Mouse (Mus musculus) limb, embryonic 10.5 days (tissue): Measurements from ENCODE around the gene Ankzf1. TPM values are rescaled to one million over a fixed set of nuclear protein-coding genes. Genes with fewer than 3 reads are reported as not detected.

ENCODE experiments used
- DNase-seq: peaks from one replicate; pipeline ENCODE4 v3.0.0-alpha.2; 2017; ENCODE audit warnings: low spot score
- H3K27ac ChIP-seq: fragments of 300-500 bp; sonication (generic); 2 replicates; pipeline ENCODE4 v1.5.1; 2016; ENCODE audit warnings: mild to moderate bottlenecking
- H3K27me3 ChIP-seq: fragments of 300-500 bp; sonication (generic); 2 replicates; pipeline ENCODE4 v1.6.1; 2016; ENCODE audit warnings: low read depth, mild to moderate bottlenecking; ENCODE audit not compliant: poor library complexity, severe bottlenecking
- H3K36me3 ChIP-seq: fragments of 300-500 bp; sonication (generic); 2 replicates; pipeline ENCODE4 v1.6.1; 2016; ENCODE audit warnings: mild to moderate bottlenecking, moderate library complexity
- H3K4me1 ChIP-seq: fragments of 300-500 bp; sonication (generic); 2 replicates; pipeline ENCODE4 v1.6.1; 2016
- H3K4me3 ChIP-seq: fragments of 300-500 bp; sonication (generic); 2 replicates; pipeline ENCODE4 v1.5.1; 2016; ENCODE audit warnings: mild to moderate bottlenecking, moderate library complexity
- H3K9me3 ChIP-seq: fragments of 300-500 bp; sonication (generic); replicated peaks from 2 replicates; pipeline ENCODE4 v1.6.1; 2016; ENCODE audit warnings: mild to moderate bottlenecking
- WGBS: fragments of 180-500 bp; shearing (Covaris S2); methylation state at CpG from one replicate; pipeline ENCODE4 v1.1.7; 2016; 5-methylcytosine and 5-hydroxymethylcytosine counted together
- polyA plus RNA-seq: library from polyadenylated mRNA; unstranded; fragments of >200 nt; fragmentation: Nextera tagmentation; extraction: Ambion mirVana; gene quantifications from 2 replicates; pipeline ENCODE4 v1.2.1, GENCODE M21; 2016

Ankzf1 gene
- polyA plus RNA-seq, 1 experiment from 2014 or later, result 24.8 TPM

GRCm38 (mm10) chr1:75179334-75180104, 12.4 kb upstream of the Ankzf1 start:
- Histone ChIP-seq H3K27ac (peak overlapping the region; percentile 82), H3K4me1 (peaks cover 24% of the 10 kb centered on the region), H3K36me3 (peaks cover 65% of the 10 kb centered on the region), H3K9me3 (no peaks in the 10 kb centered on the region), H3K4me3 (peak overlapping the region; percentile 66), H3K27me3 (no peaks in the 10 kb centered on the region)
- peak; percentile 36 for DNase-seq
- 13% methylated on average over 23 of the region's 23 CpGs for WGBS

DNA sequence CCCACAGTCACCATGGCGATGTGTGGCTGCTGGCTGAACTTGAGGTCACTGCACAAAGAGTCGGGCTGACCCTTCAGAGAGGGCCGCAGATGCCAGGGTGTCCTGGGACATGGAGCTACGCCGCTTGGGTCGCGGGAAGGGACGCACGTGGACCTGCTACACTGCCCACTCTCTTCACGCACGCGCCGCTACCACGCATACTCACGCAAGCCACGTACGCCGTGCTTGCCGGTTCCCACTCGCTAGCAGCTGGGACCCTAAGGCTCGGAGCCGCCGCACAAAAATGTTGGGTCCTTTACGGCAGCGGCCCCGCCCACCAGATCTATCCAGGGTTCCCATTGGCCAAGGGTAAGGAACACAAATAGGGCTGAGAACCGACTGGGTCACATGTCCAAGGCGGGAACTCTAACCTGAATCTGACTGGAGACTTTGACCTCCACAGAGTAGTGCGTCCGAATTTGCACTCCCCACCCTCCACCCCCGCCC, 11.8 kb upstream of the Ankzf1 start, which contains the start of gene Abcb6:
Gene Abcb6, minus strand, starts transcription at position 288 of the 486 bp plus-strand sequence.
- H3K27ac ChIP-seq, result peak within 1 kb of the TSS; percentile 82
- DNase-seq, result peak; percentile 94
- peak within 1 kb of the TSS; percentile 66 for H3K4me3 ChIP-seq
- H3K9me3 ChIP-seq, result no peaks in the 10 kb centered on the region
- no peaks in the 10 kb centered on the region for H3K27me3 ChIP-seq
- under 1% methylated on average over 31 of the region's 31 CpGs for WGBS
- peaks cover 24% of the 10 kb centered on the region for H3K4me1 ChIP-seq
- H3K36me3 ChIP-seq, result peaks cover 65% of the 10 kb centered on the region

- Histone ChIP-seq H3K4me1 (peaks cover 24% of the 10 kb centered on the region), H3K9me3 (no peaks in the 10 kb centered on the region), H3K36me3 (peaks cover 65% of the 10 kb centered on the region), H3K27me3 (no peaks in the 10 kb centered on the region), H3K27ac (peak overlapping the region; percentile 64), H3K4me3 (peak overlapping the region; percentile 66)
- no peak for DNase-seq
- WGBS, result 42% methylated on average over 7 of the region's 7 CpGs
Measured at GRCm38 (mm10) chr1:75180741-75181140, 11.2 kb upstream of the Ankzf1 start.

DNA sequence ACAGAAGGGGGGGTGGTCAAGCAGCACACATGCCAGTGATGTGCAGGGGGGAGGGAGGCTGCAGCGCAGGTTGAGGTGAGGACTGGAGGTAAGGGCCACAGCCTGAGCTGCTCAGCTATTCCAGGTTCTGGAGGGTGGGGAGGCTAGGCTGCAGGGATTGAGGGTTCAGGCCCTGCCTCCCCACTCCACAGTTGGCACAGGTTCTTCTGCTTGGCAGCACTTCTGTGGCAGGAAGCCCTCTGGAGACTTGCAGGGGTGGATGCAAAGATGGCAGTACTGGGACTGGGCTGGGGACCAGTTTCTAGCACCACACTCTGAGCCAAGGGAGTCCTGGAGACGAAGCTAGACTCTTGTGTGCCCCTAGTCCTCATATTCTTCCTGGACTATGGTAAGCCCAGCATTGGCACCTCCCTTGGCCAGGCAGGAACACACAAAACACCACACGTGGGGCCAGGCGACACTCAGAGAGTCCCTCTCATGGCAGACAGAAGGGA, 10.5 kb upstream of the Ankzf1 start:
- H3K36me3 ChIP-seq, result peaks cover 65% of the 10 kb centered on the region
- no peaks in the 10 kb centered on the region for H3K27me3 ChIP-seq
- 85% methylated on average over 4 of the region's 4 CpGs for WGBS
- H3K4me3 ChIP-seq, result no peak overlapping the region
- no peak overlapping the region for H3K27ac ChIP-seq
- peaks cover 24% of the 10 kb centered on the region for H3K4me1 ChIP-seq
- no peak for DNase-seq
- no peaks in the 10 kb centered on the region for H3K9me3 ChIP-seq

DNA sequence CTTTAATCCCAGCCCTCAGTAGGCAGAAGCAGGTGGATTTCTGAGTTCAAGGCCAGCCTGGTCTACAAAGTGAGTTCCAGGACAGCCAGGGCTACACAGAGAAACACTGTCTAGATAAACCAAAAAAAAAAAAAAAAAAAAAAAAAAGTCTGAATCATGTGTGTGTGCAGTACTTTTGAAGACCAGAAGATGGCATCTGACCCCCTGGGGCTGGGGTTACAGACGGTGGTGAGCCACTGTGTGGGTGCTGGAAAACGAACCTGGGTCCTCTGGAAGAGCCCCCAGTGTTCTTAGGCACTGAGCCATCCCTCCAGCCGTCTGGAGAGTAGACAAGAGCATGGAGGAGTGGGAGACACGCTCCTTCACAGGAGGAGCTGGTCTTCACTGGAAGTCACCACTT, 9.8 kb upstream of the Ankzf1 start:
- no peak overlapping the region for H3K4me3 ChIP-seq
- peaks cover 24% of the 10 kb centered on the region for H3K4me1 ChIP-seq
- H3K27ac ChIP-seq, result no peak overlapping the region
- no peaks in the 10 kb centered on the region for H3K27me3 ChIP-seq
- no peaks in the 10 kb centered on the region for H3K9me3 ChIP-seq
- peaks cover 64% of the 10 kb centered on the region for H3K36me3 ChIP-seq
- WGBS, result 73% methylated on average over 4 of the region's 4 CpGs
- DNase-seq, result no peak

DNA sequence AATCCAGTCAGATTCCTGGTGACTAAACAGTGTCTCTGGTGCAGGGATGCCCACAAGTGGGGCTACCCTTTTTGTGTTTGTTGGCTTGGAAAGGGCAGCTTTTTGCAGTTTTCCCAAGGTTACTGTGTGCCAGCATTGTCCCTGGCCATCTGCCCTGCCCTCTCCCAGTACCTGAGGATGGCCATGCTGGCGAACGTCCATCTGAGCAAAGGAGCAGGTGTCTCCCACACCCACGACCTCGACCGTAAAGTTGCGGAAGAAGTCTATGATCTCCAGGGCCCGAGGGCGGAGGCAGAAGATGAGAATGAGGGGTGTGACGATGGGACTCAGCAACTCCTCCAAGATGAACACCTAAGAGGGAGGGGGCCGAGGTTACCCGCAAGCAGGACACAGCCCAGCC, 6.5 kb upstream of the Ankzf1 start:
- H3K27ac ChIP-seq, result no peak overlapping the region
- peaks cover 63% of the 10 kb centered on the region for H3K36me3 ChIP-seq
- H3K4me3 ChIP-seq, result no peak overlapping the region
- no peak for DNase-seq
- WGBS, result 95% methylated on average over 11 of the region's 11 CpGs
- no peaks in the 10 kb centered on the region for H3K9me3 ChIP-seq
- no peaks in the 10 kb centered on the region for H3K27me3 ChIP-seq
- H3K4me1 ChIP-seq, result peaks cover 5% of the 10 kb centered on the region; the same call in 1 of the 2 replicates

DNA sequence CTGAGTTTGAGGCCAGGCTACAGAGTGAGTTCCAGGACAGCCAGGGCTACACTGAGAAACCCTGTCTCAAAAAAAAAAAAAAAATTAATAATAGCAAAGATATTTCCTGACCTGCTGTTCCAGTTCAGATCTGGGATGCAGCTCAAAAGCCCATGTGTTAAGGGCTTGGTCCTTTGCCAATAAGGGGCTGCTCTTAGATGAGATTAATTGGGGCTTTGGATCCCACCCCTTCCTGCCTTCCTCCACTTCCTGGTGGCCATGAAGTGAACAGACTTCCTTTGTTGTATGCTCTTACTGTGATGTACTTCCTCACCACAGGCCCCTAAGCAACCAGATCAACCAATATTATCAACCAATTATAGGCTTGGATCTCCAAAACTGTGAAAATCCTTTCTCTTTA, 4.8 kb upstream of the Ankzf1 start:
- no peaks in the 10 kb centered on the region for H3K9me3 ChIP-seq
- H3K27me3 ChIP-seq, result no peaks in the 10 kb centered on the region
- H3K4me3 ChIP-seq, result no peak overlapping the region
- peaks cover 9% of the 10 kb centered on the region for H3K4me1 ChIP-seq
- no peak overlapping the region for H3K27ac ChIP-seq
- no peak for DNase-seq
- peaks cover 55% of the 10 kb centered on the region for H3K36me3 ChIP-seq

DNA sequence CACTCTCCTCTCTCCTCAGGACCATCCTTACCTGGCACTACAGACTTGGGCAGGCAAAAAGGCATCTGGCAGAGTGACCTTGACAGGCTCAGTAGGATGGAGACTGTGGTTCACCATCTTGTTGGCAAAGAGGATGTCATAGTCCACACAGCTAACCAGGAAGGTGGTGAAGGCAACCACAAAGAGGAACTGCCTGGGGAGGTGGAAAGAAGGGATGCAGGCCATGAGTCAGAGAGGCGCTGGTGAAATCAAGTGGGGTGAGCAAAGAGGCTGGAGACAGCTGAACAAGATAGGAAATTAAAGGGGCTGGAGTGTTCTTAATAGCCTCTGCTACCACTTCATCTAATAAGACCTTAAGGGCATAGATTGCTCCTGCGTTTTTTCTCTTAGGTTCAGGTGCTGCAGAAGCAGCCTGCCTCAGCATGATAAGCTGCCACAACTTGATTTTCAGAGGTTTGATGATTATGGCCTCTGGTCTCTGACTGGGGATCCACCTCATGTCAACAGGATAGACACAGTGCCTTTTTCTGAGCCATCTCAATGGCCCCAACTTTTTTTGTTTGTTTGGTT, 4.0 kb upstream of the Ankzf1 start:
- no peak for DNase-seq
- no peak overlapping the region for H3K27ac ChIP-seq
- peaks cover 47% of the 10 kb centered on the region for H3K36me3 ChIP-seq
- peaks cover 13% of the 10 kb centered on the region for H3K4me1 ChIP-seq
- no peaks in the 10 kb centered on the region for H3K9me3 ChIP-seq
- WGBS, result 94% methylated on average over 2 of the region's 2 CpGs
- H3K4me3 ChIP-seq, result no peak overlapping the region
- no peaks in the 10 kb centered on the region for H3K27me3 ChIP-seq

- DNase-seq, result no peak
- Histone ChIP-seq H3K4me1 (peaks cover 19% of the 10 kb centered on the region), H3K27me3 (no peaks in the 10 kb centered on the region), H3K9me3 (no peaks in the 10 kb centered on the region), H3K27ac (no peak overlapping the region), H3K36me3 (peaks cover 35% of the 10 kb centered on the region), H3K4me3 (peak overlapping the region; percentile 79; the same call in 1 of the 2 replicates)
- 49% methylated on average over 2 of the region's 2 CpGs for WGBS
Measured at GRCm38 (mm10) chr1:75190577-75190976, 1.4 kb upstream of the Ankzf1 start.

DNA sequence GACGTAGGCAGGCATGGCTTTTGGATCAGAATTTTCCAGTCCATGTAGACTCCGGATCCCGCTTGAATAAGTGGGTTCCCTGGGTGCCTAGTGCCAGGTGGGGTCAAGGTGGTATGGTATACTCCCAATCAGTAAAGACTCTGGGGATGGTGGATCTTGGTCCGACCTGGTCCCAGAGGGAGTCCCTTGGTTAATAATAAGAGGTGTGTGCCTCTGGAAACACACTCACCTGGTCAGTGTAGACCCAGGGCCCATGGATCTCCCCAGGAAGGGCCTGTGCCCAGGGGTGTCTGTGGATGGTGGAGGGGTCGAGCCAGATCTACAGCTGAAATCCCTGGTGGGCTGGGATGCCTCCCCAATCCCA, 711 bp upstream of the Ankzf1 start:
- 43% methylated on average over 5 of the region's 5 CpGs for WGBS
- DNase-seq, result no peak
- H3K4me3 ChIP-seq, result peak overlapping the region; percentile 79
- H3K27me3 ChIP-seq, result no peaks in the 10 kb centered on the region
- H3K4me1 ChIP-seq, result peaks cover 19% of the 10 kb centered on the region
- no peaks in the 10 kb centered on the region for H3K9me3 ChIP-seq
- H3K36me3 ChIP-seq, result peaks cover 35% of the 10 kb centered on the region
- H3K27ac ChIP-seq, result peak overlapping the region; percentile 85

DNA sequence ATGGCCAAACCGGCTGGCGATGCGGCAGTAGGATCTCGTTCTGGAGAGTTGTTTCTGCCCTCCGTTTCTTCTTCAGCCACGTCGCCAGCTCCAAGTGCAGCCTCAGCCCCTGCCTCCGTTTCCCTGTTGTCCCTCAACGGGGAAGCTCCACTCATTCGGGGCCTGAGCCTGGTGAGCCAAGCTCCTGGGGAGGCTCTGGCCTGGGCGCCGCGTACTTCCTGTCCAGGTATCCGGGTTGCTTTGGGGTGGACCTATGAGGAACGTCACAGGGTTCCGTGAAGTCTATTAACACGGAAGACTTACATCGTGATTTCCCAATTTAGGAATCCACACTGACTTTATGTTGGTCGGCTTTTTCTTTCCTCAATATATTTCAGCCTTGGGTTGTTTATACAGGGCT, 501 bp downstream of the Ankzf1 start:
- DNase-seq, result no peak
- no peaks in the 10 kb centered on the region for H3K27me3 ChIP-seq
- peak overlapping the region; percentile 79 for H3K4me3 ChIP-seq
- peaks cover 19% of the 10 kb centered on the region for H3K4me1 ChIP-seq
- WGBS, result under 1% methylated on average over 19 of the region's 19 CpGs
- H3K27ac ChIP-seq, result peak overlapping the region; percentile 85
- H3K36me3 ChIP-seq, result peaks cover 35% of the 10 kb centered on the region
- no peaks in the 10 kb centered on the region for H3K9me3 ChIP-seq

DNA sequence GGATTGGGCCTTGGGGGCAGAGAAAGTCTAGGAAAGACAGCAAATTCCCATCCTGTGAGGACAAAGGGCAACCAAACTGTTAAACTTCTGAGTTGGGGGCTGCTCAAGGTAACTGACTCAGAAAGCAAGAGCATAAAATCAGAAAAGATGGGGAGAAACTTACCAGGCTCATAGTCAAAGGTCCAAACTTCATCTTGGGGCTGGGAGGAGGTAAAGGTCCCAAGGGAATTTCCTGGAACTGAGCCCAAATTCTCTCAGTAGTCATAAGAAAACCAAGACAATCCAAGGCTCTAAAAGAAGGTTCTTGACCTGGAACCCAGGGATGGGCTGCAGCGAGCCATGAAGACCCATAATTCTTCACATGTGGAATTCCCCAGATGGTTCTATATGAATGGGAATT, 9.3 kb downstream of the Ankzf1 start:
- Histone ChIP-seq H3K27ac (no peak overlapping the region), H3K4me1 (no peaks in the 10 kb centered on the region), H3K4me3 (no peak overlapping the region), H3K9me3 (no peaks in the 10 kb centered on the region), H3K27me3 (no peaks in the 10 kb centered on the region), H3K36me3 (peaks cover 39% of the 10 kb centered on the region)
- DNase-seq, result no peak
- 91% methylated on average over 1 of the region's 1 CpGs for WGBS

GRCm38 (mm10) chr1:75208967-75209678, 17.2 kb downstream of the Ankzf1 start:
- Histone ChIP-seq H3K4me1 (peaks cover 51% of the 10 kb centered on the region), H3K27ac (peak overlapping the region; percentile 70), H3K36me3 (peaks cover 26% of the 10 kb centered on the region), H3K9me3 (no peaks in the 10 kb centered on the region), H3K4me3 (peak overlapping the region; percentile 79), H3K27me3 (peaks cover 6% of the 10 kb centered on the region; the same call in 1 of the 2 replicates)
- peak; percentile 50 for DNase-seq
- WGBS, result 15% methylated on average over 34 of the region's 34 CpGs
